In the genomic region with DNA sequence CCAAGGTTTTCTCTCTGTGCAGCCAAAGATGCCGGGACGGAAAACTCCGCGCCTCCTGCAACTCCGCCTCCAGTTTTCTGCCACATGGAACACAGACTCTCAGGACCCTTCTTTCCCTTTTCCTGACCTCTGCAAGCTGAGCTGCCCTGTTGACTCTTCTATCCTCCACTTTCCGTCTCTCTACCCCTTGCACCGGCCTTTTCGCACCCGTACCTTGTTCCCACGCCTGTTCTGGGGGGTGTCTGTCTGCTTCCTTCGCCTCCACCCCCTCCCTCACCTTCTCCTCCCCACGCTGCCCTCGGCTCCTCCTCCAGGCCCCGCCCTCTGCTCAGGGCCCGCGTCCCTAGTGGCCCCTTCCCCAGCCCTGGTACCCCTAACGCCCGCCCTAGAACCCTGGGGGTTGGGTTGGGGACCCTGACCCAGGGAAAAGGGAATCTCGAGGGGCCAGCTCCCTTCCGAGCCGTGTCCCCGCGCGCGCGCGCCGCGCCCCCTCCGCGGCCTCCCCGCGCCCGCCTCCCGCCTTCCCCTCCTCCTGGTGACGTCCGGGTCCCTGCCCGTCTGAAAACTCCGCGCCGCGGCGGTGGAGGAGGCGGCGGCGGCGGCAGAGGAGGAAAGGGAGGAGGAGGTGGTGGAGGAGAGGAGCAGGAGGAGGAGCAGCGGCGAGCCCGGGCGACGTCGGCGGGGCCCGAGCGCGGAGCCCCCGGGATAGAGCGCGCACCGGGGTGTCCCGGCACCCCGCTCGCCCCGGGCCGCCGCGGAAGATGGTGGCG, we compare ENCODE assay signal across 8 mouse cellular contexts. TPM values are rescaled to one million over a fixed set of nuclear protein-coding genes. Genes with fewer than 3 reads are reported as not detected.
DNase-seq lines count a peak whose midpoint lies in the region; ATAC-seq lines count a peak whose summit lies in the region.

A gene (plus strand): TSS at position 562 of the 770 bp plus-strand sequence.

- ATAC-seq in forebrain, embryonic 12.5 days (ENCODE audit: low FRiP score): peak; percentile 81
- ATAC-seq in heart, embryonic 16.5 days (replicated peaks; ENCODE audit: extremely low read depth, insufficient read depth, low FRiP score): peak; percentile 84
- peak; percentile 79 for ATAC-seq in liver, embryonic 16.5 days (ENCODE audit: low read depth)
- peak; percentile 82 for ATAC-seq in neural tube, embryonic 12.5 days (ENCODE audit: low FRiP score, low read depth)
- peak; percentile 88 for ATAC-seq in stomach, embryonic 16.5 days (ENCODE audit: insufficient read depth, low FRiP score)

- H3K4me1 ChIP-seq in forebrain, embryonic 12.5 days: peaks cover 39% of the 10 kb centered on the region
- H3K4me1 ChIP-seq in heart, embryonic 16.5 days (ENCODE audit: control insufficient read depth, insufficient read depth, low read length): peaks cover 16% of the 10 kb centered on the region
- H3K4me1 ChIP-seq in liver, embryonic 16.5 days (ENCODE audit: control insufficient read depth, low read depth, low read length): no peaks in the 10 kb centered on the region; the same call in 1 of the 2 replicates
- peaks cover 13% of the 10 kb centered on the region for H3K4me1 ChIP-seq in neural tube, embryonic 12.5 days
- H3K4me1 ChIP-seq in stomach, embryonic 16.5 days (ENCODE audit: control insufficient read depth, insufficient read depth, low read length): peaks cover 9% of the 10 kb centered on the region

- peak; percentile 79 for DNase-seq in 3134 (ENCODE audit: extremely low read depth, insufficient read length, low spot score)
- DNase-seq in brain, adult 2 months (ENCODE audit: low read depth, low spot score): peak; percentile 67
- DNase-seq in kidney, postnatal 25 days: peak; percentile 84 to 92

- H3K27ac ChIP-seq in forebrain, embryonic 12.5 days: peak within 1 kb of the TSS; percentile 79
- peak within 1 kb of the TSS; percentile 78 for H3K27ac ChIP-seq in heart, embryonic 16.5 days (ENCODE audit: low read length)
- no peak within 1 kb of the TSS for H3K27ac ChIP-seq in liver, embryonic 16.5 days (ENCODE audit: low read length)
- H3K27ac ChIP-seq in neural tube, embryonic 12.5 days: peak within 1 kb of the TSS; percentile 46; the same call in 1 of the 2 replicates
- peak within 1 kb of the TSS; percentile 43 for H3K27ac ChIP-seq in stomach, embryonic 16.5 days (ENCODE audit: low read length)

- no peaks in the 10 kb centered on the region for H3K36me3 ChIP-seq in forebrain, embryonic 12.5 days (replicated peaks)
- no peaks in the 10 kb centered on the region for H3K36me3 ChIP-seq in heart, embryonic 16.5 days (ENCODE audit: control insufficient read depth, insufficient read depth)
- H3K36me3 ChIP-seq in liver, embryonic 16.5 days (ENCODE audit: control insufficient read depth, insufficient read depth): no peaks in the 10 kb centered on the region
- H3K36me3 ChIP-seq in neural tube, embryonic 12.5 days: no peaks in the 10 kb centered on the region
- H3K36me3 ChIP-seq in stomach, embryonic 16.5 days (ENCODE audit: control insufficient read depth, insufficient read depth, low read length): no peaks in the 10 kb centered on the region

- peak within 1 kb of the TSS; percentile 79 for H3K4me2 ChIP-seq in forebrain, embryonic 12.5 days
- peak within 1 kb of the TSS; percentile 94 for H3K4me2 ChIP-seq in heart, embryonic 16.5 days (ENCODE audit: low read depth, low read length)
- H3K4me2 ChIP-seq in liver, embryonic 16.5 days (ENCODE audit: low read depth, low read length): peak within 1 kb of the TSS; percentile 77
- peak within 1 kb of the TSS; percentile 79 for H3K4me2 ChIP-seq in neural tube, embryonic 12.5 days (replicated peaks)
- peak within 1 kb of the TSS; percentile 94 for H3K4me2 ChIP-seq in stomach, embryonic 16.5 days (ENCODE audit: low read depth, low read length)

- peak within 1 kb of the TSS; percentile 91 for H3K4me3 ChIP-seq in forebrain, embryonic 12.5 days (replicated peaks)
- peak within 1 kb of the TSS; percentile 88 for H3K4me3 ChIP-seq in heart, embryonic 16.5 days (ENCODE audit: low read length)
- peak within 1 kb of the TSS; percentile 67 for H3K4me3 ChIP-seq in liver, embryonic 16.5 days (ENCODE audit: low read depth, low read length)
- peak within 1 kb of the TSS; percentile 78 for H3K4me3 ChIP-seq in neural tube, embryonic 12.5 days
- peak within 1 kb of the TSS; percentile 82 for H3K4me3 ChIP-seq in stomach, embryonic 16.5 days (replicated peaks; ENCODE audit: low read length)

- WGBS in forebrain, embryonic 12.5 days: under 1% methylated on average over 54 of the region's 69 CpGs
- WGBS in heart, embryonic 16.5 days: under 1% methylated on average over 53 of the region's 69 CpGs
- WGBS in liver, embryonic 16.5 days (ENCODE audit: insufficient replicate concordance): under 1% methylated on average over 38 of the region's 69 CpGs
- under 1% methylated on average over 61 of the region's 69 CpGs for WGBS in neural tube, embryonic 12.5 days
- under 1% methylated on average over 59 of the region's 69 CpGs for WGBS in stomach, embryonic 16.5 days

- H3K9me3 ChIP-seq in forebrain, embryonic 12.5 days: no peaks in the 10 kb centered on the region
- no peaks in the 10 kb centered on the region for H3K9me3 ChIP-seq in heart, embryonic 16.5 days (replicated peaks; ENCODE audit: control insufficient read depth, low read length)
- no peaks in the 10 kb centered on the region for H3K9me3 ChIP-seq in liver, embryonic 16.5 days (replicated peaks; ENCODE audit: control insufficient read depth, low read length)
- H3K9me3 ChIP-seq in neural tube, embryonic 12.5 days: no peaks in the 10 kb centered on the region
- no peaks in the 10 kb centered on the region for H3K9me3 ChIP-seq in stomach, embryonic 16.5 days (replicated peaks; ENCODE audit: control insufficient read depth, low read length)

- H3K9ac ChIP-seq in forebrain, embryonic 12.5 days: peak within 1 kb of the TSS; percentile 89
- H3K9ac ChIP-seq in heart, embryonic 16.5 days (ENCODE audit: low read length): peak within 1 kb of the TSS; percentile 85
- peak within 1 kb of the TSS; percentile 62 for H3K9ac ChIP-seq in liver, embryonic 16.5 days (ENCODE audit: low read depth, low read length)
- peak within 1 kb of the TSS; percentile 90 for H3K9ac ChIP-seq in neural tube, embryonic 12.5 days
- H3K9ac ChIP-seq in stomach, embryonic 16.5 days (ENCODE audit: low read length): peak within 1 kb of the TSS; percentile 88

- peaks cover 9% of the 10 kb centered on the region for H3K27me3 ChIP-seq in forebrain, embryonic 12.5 days
- H3K27me3 ChIP-seq in heart, embryonic 16.5 days (ENCODE audit: control insufficient read depth, insufficient read depth, low read length): peaks cover 3% of the 10 kb centered on the region; the same call in 1 of the 2 replicates
- H3K27me3 ChIP-seq in liver, embryonic 16.5 days (ENCODE audit: control insufficient read depth, insufficient read depth, low read depth, low read length): peaks cover 33% of the 10 kb centered on the region
- H3K27me3 ChIP-seq in neural tube, embryonic 12.5 days (replicated peaks): peaks cover 8% of the 10 kb centered on the region; the same call in 1 of the 2 replicates
- H3K27me3 ChIP-seq in stomach, embryonic 16.5 days (ENCODE audit: control insufficient read depth, insufficient read depth, low read length): peaks cover 4% of the 10 kb centered on the region; the same call in 1 of the 2 replicates

RNA-seq across cellular contexts. Expression of the gene that starts here (rescaled TPM):
- polyA plus RNA-seq in forebrain, embryonic 12.5 days (2016; fragmentation: Nextera tagmentation; extraction: Ambion mirVana): 3.4 and 5.0 TPM in 2 replicates
- 0.89 and 1.1 TPM in 2 replicates for polyA plus RNA-seq in heart, embryonic 16.5 days (2015; fragmentation: Nextera tagmentation; extraction: Ambion mirVana)
- 0.20 and 0.22 TPM in 2 replicates for polyA plus RNA-seq in liver, embryonic 16.5 days (2015; fragmentation: Nextera tagmentation; extraction: Ambion mirVana)
- polyA plus RNA-seq in neural tube, embryonic 12.5 days (2016; fragmentation: Nextera tagmentation; extraction: Ambion mirVana): 2.0 and 2.8 TPM in 2 replicates
- 0.79 and 0.86 TPM in 2 replicates for polyA plus RNA-seq in stomach, embryonic 16.5 days (2015; fragmentation: Nextera tagmentation; extraction: Ambion mirVana)

Comparison
In these comparisons a context has a peak if more than half of its experiments do, and no peak if none do; other contexts are left out.
1. Peak in ATAC-seq, H3K4me3 ChIP-seq, H3K9ac ChIP-seq and H3K4me2 ChIP-seq in liver, embryonic 16.5 days; RNA of the gene not detected or under 1 TPM.
2. Peak in ATAC-seq, H3K4me3 ChIP-seq, H3K27ac ChIP-seq, H3K9ac ChIP-seq and H3K4me2 ChIP-seq in stomach, embryonic 16.5 days; RNA of the gene not detected or under 1 TPM.